Mouse (Mus musculus): ENCODE measurements around the gene Gap43.

Gap43 gene

DNA sequence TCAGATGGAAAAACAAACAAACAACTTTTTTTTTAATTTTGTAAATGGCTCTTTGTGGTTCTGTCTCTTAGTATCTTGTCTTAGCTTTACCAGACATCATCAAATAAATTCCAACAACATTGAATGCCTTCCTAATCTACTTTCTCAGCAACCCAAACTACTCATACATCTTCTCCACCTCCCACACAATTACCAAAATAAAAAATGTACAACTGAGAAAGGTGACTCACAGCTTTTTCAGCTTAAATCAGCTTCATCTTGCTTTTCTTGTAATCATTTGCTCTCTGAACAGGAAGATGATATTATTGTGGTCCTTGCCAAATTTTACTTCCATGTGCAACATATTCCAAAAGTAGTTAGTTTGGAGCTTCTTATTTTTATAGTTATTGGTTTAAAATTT is 14.9 kb downstream of the Gap43 start:
- no peaks in the 10 kb centered on the region for H3K27me3 ChIP-seq (ENCODE audit: control insufficient read depth, insufficient read depth, low read length, poor library complexity, severe bottlenecking)
- DNase-seq (ENCODE audit: low read depth, low spot score) = no peak
- no peaks in the 10 kb centered on the region for H3K36me3 ChIP-seq (ENCODE audit: control insufficient read depth, insufficient read depth, low read length, poor library complexity, severe bottlenecking)

DNA sequence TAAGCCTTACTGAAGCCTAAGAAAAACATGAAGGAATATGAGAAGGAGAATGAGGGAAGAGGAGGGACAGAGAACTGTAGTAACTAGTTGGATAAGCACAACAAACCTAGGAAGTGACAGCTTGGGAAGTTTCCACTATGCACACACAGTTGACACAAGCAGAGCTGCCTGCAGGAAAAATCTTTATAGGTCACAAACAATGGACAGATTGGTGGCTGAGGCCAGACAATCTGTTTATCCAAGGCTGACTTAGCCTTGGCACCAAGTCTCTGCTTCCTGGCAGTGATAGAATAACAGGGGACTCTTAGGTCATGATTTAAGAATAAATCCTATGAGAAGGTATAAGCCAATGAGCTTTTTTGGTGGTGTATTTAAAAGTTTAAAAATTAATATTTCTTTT is 20.6 kb downstream of the Gap43 start:
- DNase-seq (ENCODE audit: low read depth, low spot score) = no peak
- Histone ChIP-seq H3K36me3 (ENCODE audit: control insufficient read depth, insufficient read depth, low read length, poor library complexity, severe bottlenecking) (no peaks in the 10 kb centered on the region), H3K27me3 (ENCODE audit: control insufficient read depth, insufficient read depth, low read length, poor library complexity, severe bottlenecking) (no peaks in the 10 kb centered on the region)

DNA sequence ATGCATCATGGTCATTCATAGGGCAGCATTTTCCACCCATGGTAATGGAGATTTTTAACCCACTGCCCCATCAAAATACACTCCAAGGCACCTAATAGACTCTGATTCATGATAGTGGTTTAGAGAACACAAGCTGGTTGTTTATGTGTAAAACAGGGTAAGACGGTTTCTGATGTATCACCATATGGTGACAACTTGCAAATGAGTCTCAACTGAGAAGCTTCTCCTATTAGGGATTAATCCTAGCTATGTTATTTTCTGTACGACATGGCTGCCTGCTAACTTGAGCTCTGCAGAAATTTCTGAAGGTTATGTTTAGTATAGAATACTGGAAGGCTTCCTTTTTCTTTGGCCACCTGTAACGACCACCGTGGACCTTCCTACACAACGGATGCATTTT is 21.1 kb downstream of the Gap43 start:
- no peak for DNase-seq (ENCODE audit: low read depth, low spot score)
- Histone ChIP-seq H3K36me3 (ENCODE audit: control insufficient read depth, insufficient read depth, low read length, poor library complexity, severe bottlenecking) (no peaks in the 10 kb centered on the region), H3K27me3 (ENCODE audit: control insufficient read depth, insufficient read depth, low read length, poor library complexity, severe bottlenecking) (no peaks in the 10 kb centered on the region)

DNA sequence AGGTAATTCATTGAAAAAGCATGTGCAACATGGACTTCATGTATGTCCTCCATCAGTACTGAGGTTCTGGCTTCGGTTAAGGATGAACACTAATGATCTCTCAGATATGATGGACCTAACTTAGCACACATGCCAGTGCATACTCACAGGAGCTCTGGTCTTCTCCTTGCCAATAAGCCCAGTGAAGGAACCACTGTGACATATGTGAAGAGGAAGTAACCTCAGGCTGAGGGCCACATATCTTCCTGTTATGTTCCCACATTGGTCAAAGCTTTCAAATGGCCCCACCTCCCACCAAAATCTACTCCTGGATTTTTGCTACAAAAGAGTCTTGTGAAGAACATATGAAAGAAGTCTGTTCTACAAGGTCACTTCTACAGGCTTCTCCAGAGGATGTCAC is 28.3 kb downstream of the Gap43 start:
- no peaks in the 10 kb centered on the region for H3K27me3 ChIP-seq (ENCODE audit: control insufficient read depth, insufficient read depth, low read length, poor library complexity, severe bottlenecking)
- H3K36me3 ChIP-seq (ENCODE audit: control insufficient read depth, insufficient read depth, low read length, poor library complexity, severe bottlenecking) = no peaks in the 10 kb centered on the region
- DNase-seq (ENCODE audit: low read depth, low spot score) = no peak

DNA sequence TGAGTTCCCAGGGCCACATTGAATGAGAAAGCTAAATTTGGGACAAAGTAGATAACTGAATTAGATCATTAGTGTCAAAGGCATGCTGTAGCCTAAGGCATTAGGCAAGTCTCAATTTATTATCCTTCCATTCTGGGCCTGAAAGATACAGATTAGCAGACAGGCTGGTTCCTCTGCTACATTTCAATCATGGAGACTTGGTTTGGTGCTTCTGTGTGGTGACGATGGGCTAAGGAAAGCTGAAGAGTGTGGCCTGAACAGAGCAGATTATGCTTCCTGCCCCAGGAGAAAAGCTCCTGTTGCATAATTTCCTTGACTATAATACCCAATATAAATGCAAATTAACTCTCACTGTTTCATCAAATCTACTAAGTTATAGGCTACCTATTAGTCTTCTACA is 31.7 kb downstream of the Gap43 start:
- DNase-seq (ENCODE audit: low read depth, low spot score) = no peak
- Histone ChIP-seq H3K36me3 (ENCODE audit: control insufficient read depth, insufficient read depth, low read length, poor library complexity, severe bottlenecking) (no peaks in the 10 kb centered on the region), H3K27me3 (ENCODE audit: control insufficient read depth, insufficient read depth, low read length, poor library complexity, severe bottlenecking) (no peaks in the 10 kb centered on the region)

DNA sequence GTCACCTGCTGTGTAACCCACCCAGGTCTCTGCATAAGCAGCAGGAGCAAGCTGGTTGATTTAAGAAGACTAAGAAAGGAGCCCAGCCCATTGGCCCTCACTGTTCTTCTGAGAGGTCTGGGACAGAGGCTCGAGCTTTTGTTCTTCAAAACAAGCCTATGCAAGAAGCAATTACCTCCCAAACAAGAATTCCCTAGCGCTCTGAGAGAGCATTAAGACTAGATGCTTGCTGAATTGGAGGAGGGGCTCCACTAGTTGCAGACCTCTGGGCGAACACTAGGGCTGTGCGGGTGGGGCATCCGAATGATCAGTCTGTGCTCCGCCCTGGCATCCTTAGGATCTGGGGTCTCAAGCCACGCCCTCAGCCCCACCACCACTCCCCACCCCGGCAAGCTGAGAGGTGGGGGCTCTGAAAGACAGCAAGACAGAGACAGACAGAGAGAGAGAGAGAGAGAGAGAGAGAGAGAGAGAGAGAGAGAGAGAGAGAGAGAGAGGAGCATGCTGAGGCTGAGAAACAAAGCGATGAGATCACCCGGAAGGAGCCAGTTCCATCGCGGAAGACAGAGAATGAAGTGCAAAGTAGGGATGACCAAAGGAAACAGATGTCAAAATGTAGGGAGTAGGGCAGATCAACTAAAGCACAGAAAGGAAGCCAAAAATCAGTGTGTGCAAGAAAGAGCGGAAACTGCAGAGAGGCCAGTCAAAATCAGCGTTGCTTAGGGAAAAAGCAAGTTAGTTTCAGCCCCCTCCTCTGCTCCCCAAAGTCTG is 34.3 kb downstream of the Gap43 start:
- DNase-seq (ENCODE audit: low read depth, low spot score) = no peak
- no peaks in the 10 kb centered on the region for H3K27me3 ChIP-seq (ENCODE audit: control insufficient read depth, insufficient read depth, low read length, poor library complexity, severe bottlenecking)
- no peaks in the 10 kb centered on the region for H3K36me3 ChIP-seq (ENCODE audit: control insufficient read depth, insufficient read depth, low read length, poor library complexity, severe bottlenecking)

DNA sequence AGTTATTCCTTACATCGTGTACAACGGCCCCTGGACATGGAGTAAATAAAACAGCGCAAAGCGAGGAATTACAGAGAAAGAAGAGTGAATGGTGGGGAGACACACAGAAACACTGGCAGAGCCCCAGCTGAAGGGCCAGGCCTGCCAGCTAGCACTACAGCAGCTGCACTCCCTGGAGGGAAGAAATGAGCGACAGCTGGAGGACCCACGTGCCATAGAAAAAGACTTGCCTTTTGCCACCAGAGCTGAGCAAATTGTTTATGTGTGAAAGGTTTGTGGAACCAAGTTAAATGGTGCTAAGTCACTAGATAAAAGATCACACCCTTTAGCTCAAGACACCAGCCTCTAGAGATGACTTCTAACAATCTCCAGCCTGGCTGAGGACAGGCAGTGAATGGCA is 37.0 kb downstream of the Gap43 start:
- DNase-seq (ENCODE audit: low read depth, low spot score) = no peak
- Histone ChIP-seq H3K36me3 (ENCODE audit: control insufficient read depth, insufficient read depth, low read length, poor library complexity, severe bottlenecking) (no peaks in the 10 kb centered on the region), H3K27me3 (ENCODE audit: control insufficient read depth, insufficient read depth, low read length, poor library complexity, severe bottlenecking) (no peaks in the 10 kb centered on the region)

DNA sequence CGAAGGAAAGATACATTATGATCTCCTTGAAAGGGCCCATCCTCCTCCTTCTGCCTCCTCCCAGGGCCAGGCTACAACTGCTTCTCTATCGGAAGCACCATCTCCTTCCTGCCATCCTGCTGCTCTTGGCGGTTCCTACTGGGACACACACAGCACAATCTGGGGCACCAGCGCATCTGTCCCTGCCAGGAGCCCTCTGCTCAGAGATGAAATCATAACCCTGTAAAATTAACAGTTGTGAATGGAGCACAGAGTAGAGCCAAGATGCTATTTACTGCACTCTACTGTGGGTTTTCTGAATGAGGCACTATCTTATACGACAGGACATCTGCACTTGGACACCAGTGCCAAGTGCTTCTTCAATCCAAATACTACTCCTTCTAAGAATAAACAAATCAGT is 46.0 kb downstream of the Gap43 start:
- Histone ChIP-seq H3K36me3 (ENCODE audit: control insufficient read depth, insufficient read depth, low read length, poor library complexity, severe bottlenecking) (no peaks in the 10 kb centered on the region), H3K27me3 (ENCODE audit: control insufficient read depth, insufficient read depth, low read length, poor library complexity, severe bottlenecking) (no peaks in the 10 kb centered on the region)
- DNase-seq (ENCODE audit: low read depth, low spot score) = no peak

DNA sequence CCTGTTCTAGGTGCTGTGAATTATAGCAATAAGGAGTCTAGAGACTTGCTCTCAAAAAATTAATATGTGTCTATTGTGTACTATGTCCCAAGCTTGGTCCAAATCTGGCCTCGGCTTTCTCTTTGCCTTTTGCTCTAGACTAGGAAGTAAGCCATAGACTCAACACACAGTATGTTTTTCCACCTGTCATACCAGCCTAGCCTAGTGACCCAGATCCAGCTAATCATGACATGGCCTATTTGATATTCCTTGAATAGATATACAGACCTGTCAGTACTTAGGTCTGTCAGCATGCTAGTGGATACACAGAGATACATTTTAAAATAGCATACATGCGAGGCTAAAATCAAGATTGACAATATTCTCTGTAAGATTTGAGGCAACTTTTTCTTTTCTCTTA is 46.4 kb downstream of the Gap43 start:
- DNase-seq (ENCODE audit: low read depth, low spot score) = no peak
- Histone ChIP-seq H3K27me3 (ENCODE audit: control insufficient read depth, insufficient read depth, low read length, poor library complexity, severe bottlenecking) (no peaks in the 10 kb centered on the region), H3K36me3 (ENCODE audit: control insufficient read depth, insufficient read depth, low read length, poor library complexity, severe bottlenecking) (no peaks in the 10 kb centered on the region)

DNA sequence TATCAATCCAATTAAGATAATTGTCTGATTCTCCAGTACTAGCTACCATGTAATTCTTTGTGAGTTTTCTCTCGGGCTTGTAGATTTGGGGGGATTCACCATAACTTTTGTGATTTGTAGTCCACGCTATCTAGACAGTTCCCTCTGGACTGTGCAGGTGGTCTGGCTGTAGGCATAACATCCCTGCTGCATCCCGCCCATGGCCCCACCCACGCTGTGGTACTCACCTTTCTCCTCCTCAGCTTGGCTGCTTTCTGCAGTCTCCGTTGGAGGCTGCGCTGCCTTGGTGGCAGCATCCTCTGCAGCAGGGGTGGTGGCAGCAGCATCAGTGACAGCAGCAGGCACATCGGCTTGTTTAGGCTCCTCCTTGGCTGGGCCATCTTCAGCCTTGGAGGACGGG is 48.9 kb downstream of the Gap43 start:
- no peak for DNase-seq (ENCODE audit: low read depth, low spot score)
- H3K27me3 ChIP-seq (ENCODE audit: control insufficient read depth, insufficient read depth, low read length, poor library complexity, severe bottlenecking) = no peaks in the 10 kb centered on the region
- no peaks in the 10 kb centered on the region for H3K36me3 ChIP-seq (ENCODE audit: control insufficient read depth, insufficient read depth, low read length, poor library complexity, severe bottlenecking)

DNA sequence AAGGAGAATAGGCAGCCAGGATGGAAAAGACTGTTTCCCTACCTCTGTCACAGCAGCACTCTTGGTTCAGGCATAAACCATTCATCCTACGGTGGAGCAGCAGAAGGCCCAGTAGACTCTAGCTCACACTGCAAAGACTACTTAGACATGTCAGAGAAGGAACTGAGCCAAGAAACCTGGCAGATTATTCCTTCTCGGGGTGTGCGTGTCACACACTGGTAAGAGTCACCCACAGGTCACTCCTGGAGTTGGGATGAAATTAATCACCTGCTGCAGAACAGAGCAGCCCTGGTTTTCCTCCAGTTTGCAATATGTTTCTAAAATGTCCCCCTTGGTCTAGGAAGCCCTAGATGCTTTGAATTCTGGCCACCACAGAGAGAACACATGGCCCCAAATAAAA is 56.4 kb downstream of the Gap43 start:
- H3K27me3 ChIP-seq (ENCODE audit: control insufficient read depth, insufficient read depth, low read length, poor library complexity, severe bottlenecking) = no peaks in the 10 kb centered on the region
- no peak for DNase-seq (ENCODE audit: low read depth, low spot score)

DNA sequence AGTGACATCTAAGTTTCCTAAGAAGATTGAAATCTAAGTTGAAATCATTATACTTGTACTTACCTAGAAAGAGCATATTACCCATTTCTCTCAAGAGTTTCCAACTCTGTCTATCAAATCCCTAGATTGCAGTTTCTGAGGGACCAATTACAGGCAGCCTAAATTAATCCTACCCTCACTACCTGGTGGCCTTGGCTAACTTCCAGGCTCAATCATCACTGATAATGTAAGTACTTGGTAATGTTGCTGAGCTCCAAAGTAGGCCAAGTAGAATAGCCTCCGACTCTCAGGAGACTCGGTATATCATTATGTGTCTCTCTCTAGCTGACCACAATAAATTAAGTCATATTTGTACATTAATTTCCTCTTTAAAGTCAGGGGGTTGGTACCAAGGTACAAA is 62.7 kb downstream of the Gap43 start:
- DNase-seq (ENCODE audit: low read depth, low spot score) = no peak
- Histone ChIP-seq H3K36me3 (ENCODE audit: control insufficient read depth, insufficient read depth, low read length, poor library complexity, severe bottlenecking) (no peaks in the 10 kb centered on the region), H3K27me3 (ENCODE audit: control insufficient read depth, insufficient read depth, low read length, poor library complexity, severe bottlenecking) (no peaks in the 10 kb centered on the region)

More for the DNA sequence above, 56.4 kb downstream of the Gap43 start:
- no peaks in the 10 kb centered on the region for H3K36me3 ChIP-seq (ENCODE audit: control insufficient read depth, insufficient read depth, low read length, poor library complexity, severe bottlenecking)

DNA sequence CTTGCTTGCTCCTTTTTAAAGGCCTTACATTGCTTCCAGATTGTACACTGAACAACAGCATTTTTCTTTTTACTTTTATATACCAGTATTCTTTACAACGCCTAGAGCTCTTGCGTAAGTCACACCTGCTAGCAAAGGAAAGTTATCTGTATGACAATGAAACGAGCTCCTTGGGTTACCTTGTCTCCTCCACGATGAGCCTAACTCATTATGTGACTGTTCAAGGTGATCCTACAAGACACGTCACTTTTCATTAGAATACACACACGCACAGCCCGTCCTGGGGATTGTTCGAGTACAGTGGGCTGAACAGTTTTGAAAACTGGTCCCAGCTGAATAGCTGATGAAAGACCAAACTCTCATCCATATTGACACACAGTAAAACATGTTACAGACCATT is 63.2 kb downstream of the Gap43 start:
- Histone ChIP-seq H3K36me3 (ENCODE audit: control insufficient read depth, insufficient read depth, low read length, poor library complexity, severe bottlenecking) (no peaks in the 10 kb centered on the region), H3K27me3 (ENCODE audit: control insufficient read depth, insufficient read depth, low read length, poor library complexity, severe bottlenecking) (no peaks in the 10 kb centered on the region)
- DNase-seq (ENCODE audit: low read depth, low spot score) = no peak

DNA sequence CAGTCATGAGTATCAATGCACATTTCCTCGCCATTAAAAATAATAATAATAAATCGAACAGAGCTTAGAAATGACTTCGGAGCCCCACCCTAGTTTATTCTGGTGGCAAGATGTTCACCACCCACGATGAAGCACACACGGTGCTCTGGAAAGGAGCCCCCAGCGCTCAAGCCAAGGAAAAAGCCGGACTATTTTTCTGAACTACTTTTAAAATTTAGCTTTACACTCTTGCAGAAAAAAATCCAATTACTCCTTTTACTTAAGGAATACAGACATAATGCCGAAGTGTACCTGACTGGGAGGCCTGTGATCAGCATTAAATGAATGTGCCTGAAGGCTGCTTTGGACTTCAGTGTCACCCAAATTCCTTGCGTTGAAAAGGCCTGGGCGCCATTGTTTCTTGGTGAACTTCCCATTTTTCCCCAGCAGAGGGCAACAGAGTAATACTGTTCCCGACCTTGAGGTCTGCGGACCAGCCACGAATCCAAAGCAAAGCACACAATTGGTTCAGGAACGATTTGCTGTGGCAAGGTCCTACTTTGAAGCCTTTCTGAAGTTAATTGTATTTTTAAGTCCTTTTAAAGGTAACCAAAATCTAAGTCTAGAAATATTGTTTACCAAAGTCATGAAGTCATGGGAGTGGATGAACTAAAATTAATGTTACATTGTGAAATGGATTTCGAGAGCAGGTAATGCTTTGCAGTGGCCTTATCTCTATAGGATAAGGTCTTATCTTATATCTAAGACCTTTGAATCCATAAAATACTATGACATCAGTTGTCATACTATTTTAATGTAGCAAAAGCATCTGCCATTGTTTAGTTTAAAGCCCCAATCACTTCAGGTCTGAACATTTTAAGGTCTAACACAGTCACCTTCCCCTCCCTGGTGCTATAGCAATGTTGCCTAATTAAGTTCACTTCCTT is 64.0 kb downstream of the Gap43 start:
- Histone ChIP-seq H3K27me3 (ENCODE audit: control insufficient read depth, insufficient read depth, low read length, poor library complexity, severe bottlenecking) (no peaks in the 10 kb centered on the region), H3K36me3 (ENCODE audit: control insufficient read depth, insufficient read depth, low read length, poor library complexity, severe bottlenecking) (no peaks in the 10 kb centered on the region)
- peak; percentile 55 for DNase-seq (ENCODE audit: low read depth, low spot score)

DNA sequence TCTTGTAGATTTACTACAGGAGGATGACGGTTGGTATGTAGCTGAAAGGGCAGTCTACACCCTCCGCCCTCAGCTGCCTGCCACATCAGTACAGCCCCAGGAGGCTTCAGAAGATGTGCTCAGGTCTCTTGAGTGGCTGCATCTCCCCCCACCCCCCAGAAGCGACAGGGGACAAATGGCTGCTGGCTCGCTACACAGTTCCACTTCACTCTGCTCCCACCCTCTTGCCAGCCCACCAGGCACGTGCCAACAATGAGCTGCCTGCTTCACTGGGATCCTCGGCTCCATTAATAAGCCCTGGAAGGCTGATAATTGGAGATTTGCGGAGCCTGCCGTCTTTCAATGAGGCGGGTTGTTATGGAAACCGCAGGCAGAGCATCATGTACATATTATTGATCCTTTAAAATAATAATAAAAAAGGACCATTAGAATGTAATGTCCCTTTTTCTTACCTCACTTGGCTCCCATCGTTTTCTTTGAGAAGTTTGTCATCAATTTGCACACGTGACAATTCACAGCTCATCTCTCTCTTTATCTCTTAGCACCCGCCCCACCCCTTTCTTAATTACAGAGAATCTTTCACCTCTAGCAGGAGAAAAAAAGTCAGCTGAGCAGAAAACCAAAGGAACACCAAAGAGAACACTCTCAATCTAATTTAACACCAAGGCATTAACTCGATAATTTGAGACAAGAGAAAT is 64.8 kb downstream of the Gap43 start:
- Histone ChIP-seq H3K36me3 (ENCODE audit: control insufficient read depth, insufficient read depth, low read length, poor library complexity, severe bottlenecking) (no peaks in the 10 kb centered on the region), H3K27me3 (ENCODE audit: control insufficient read depth, insufficient read depth, low read length, poor library complexity, severe bottlenecking) (no peaks in the 10 kb centered on the region)
- no peak for DNase-seq (ENCODE audit: low read depth, low spot score)

Measured in splenic B cell, adult 2 months (primary cell).